Mouse (Mus musculus): ENCODE measurements around the gene Map7.

Map7 gene

GRCm38 (mm10) chr10:20222011-20222410, 73.7 kb downstream of the Map7 start:
- no peak for DNase-seq (ENCODE audit: extremely low read depth, insufficient read length, low spot score)

GRCm38 (mm10) chr10:20226728-20227127, 78.5 kb downstream of the Map7 start:
- DNase-seq (ENCODE audit: extremely low read depth, insufficient read length, low spot score), result no peak

- DNase-seq (ENCODE audit: extremely low read depth, insufficient read length, low spot score), result no peak
Observed at GRCm38 (mm10) chr10:20230026-20230425, 81.8 kb downstream of the Map7 start.

GRCm38 (mm10) chr10:20233451-20233850, 85.2 kb downstream of the Map7 start:
- DNase-seq (ENCODE audit: extremely low read depth, insufficient read length, low spot score), result no peak

GRCm38 (mm10) chr10:20234466-20234865, 86.2 kb downstream of the Map7 start:
- DNase-seq (ENCODE audit: extremely low read depth, insufficient read length, low spot score), result no peak

GRCm38 (mm10) chr10:20235656-20236055, 87.4 kb downstream of the Map7 start:
- no peak for DNase-seq (ENCODE audit: extremely low read depth, insufficient read length, low spot score)

GRCm38 (mm10) chr10:20236241-20236640, 88.0 kb downstream of the Map7 start:
- no peak for DNase-seq (ENCODE audit: extremely low read depth, insufficient read length, low spot score)

GRCm38 (mm10) chr10:20238281-20238680, 90.0 kb downstream of the Map7 start:
- no peak for DNase-seq (ENCODE audit: extremely low read depth, insufficient read length, low spot score)

- DNase-seq (ENCODE audit: extremely low read depth, insufficient read length, low spot score), result no peak
Observed at GRCm38 (mm10) chr10:20240858-20241257, 92.6 kb downstream of the Map7 start.

- no peak for DNase-seq (ENCODE audit: extremely low read depth, insufficient read length, low spot score)
Observed at GRCm38 (mm10) chr10:20243321-20243720, 95.0 kb downstream of the Map7 start.

GRCm38 (mm10) chr10:20245082-20245481, 96.8 kb downstream of the Map7 start:
- no peak for DNase-seq (ENCODE audit: extremely low read depth, insufficient read length, low spot score)

- no peak for DNase-seq (ENCODE audit: extremely low read depth, insufficient read length, low spot score)
Observed at GRCm38 (mm10) chr10:20249091-20249490, 100.8 kb downstream of the Map7 start.

- no peak for DNase-seq (ENCODE audit: extremely low read depth, insufficient read length, low spot score)
Observed at GRCm38 (mm10) chr10:20255579-20255978, 107.3 kb downstream of the Map7 start.

GRCm38 (mm10) chr10:20257054-20257643, 108.9 kb downstream of the Map7 start:
- DNase-seq (ENCODE audit: extremely low read depth, insufficient read length, low spot score), result no peak

- no peak for DNase-seq (ENCODE audit: extremely low read depth, insufficient read length, low spot score)
Observed at GRCm38 (mm10) chr10:20257721-20258720, 109.8 kb downstream of the Map7 start.

GRCm38 (mm10) chr10:20259476-20259875, 111.2 kb downstream of the Map7 start:
- DNase-seq (ENCODE audit: extremely low read depth, insufficient read length, low spot score), result no peak

GRCm38 (mm10) chr10:20262896-20263295, 114.6 kb downstream of the Map7 start:
- DNase-seq (ENCODE audit: extremely low read depth, insufficient read length, low spot score), result no peak

GRCm38 (mm10) chr10:20264479-20264878, 116.2 kb downstream of the Map7 start:
- no peak for DNase-seq (ENCODE audit: extremely low read depth, insufficient read length, low spot score)

- no peak for DNase-seq (ENCODE audit: extremely low read depth, insufficient read length, low spot score)
Observed at GRCm38 (mm10) chr10:20267032-20267431, 118.8 kb downstream of the Map7 start.

GRCm38 (mm10) chr10:20268945-20269344, 120.7 kb downstream of the Map7 start:
- no peak for DNase-seq (ENCODE audit: extremely low read depth, insufficient read length, low spot score)

- DNase-seq (ENCODE audit: extremely low read depth, insufficient read length, low spot score), result no peak
Observed at GRCm38 (mm10) chr10:20272380-20272779, 124.1 kb downstream of the Map7 start.

- no peak for DNase-seq (ENCODE audit: extremely low read depth, insufficient read length, low spot score)
Observed at GRCm38 (mm10) chr10:20273278-20273677, 125.0 kb downstream of the Map7 start.
